Mouse (Mus musculus) small intestine, adult 2 months (tissue): ENCODE measurements around the gene Rnf6.

ENCODE experiments used
- CTCF ChIP-seq: fragments of 200-500 bp; IDR thresholded peaks from 2 replicates; pipeline ENCODE4 v1.5.1; 2012; ENCODE audit warnings: low read depth, mild to moderate bottlenecking, control low read depth, inconsistent platforms, low read length, moderate library complexity, mixed read lengths; ENCODE audit not compliant: insufficient replicate concordance, insufficient read length; ENCODE audit errors: extremely low read depth
- POLR2A ChIP-seq: fragments of 200-500 bp; IDR thresholded peaks from 2 replicates; pipeline ENCODE4 v1.6.1; 2012; ENCODE audit warnings: low read depth, mild to moderate bottlenecking, control low read depth, inconsistent platforms, low read length, moderate library complexity

DNA sequence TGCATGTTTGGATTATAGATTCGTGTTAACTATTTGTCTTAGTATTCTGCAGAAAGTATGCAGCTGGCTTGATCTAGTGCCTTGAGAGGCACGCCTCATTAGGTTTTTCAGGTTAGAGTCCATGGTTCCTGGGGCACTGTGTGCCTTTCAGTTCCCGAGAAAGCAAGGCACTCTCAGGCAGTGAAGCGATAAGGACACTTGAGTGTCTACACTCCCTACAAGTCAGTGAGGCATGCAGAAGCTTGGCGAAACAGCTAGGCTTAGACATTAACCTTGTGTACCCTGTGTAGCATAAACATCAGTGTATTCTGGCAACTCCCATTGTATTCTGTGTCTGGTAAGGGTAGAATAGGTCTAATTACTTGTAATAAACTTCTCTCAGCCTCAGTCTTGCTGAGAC is 15.8 kb downstream of the Rnf6 start:
- TF ChIP-seq POLR2A (no peak), CTCF (no peak)
